Mouse (Mus musculus) CH12F3 (cell line): ENCODE data around the gene Rps19.
"Not testable (repeated sequence)": the region's sequence is repeated elsewhere in the genome, so short reads cannot be mapped to it uniquely, and the experiment has no call there.

Source experiments
- in situ Hi-C: fragments of 300-500 bp; cut with MboI; formaldehyde crosslinking; loops from 2 replicates; pipeline ENCODE4 v1.14.3; 2020; ENCODE audit warnings: low sequenced_read_pairs

Gene Rps19

DNA sequence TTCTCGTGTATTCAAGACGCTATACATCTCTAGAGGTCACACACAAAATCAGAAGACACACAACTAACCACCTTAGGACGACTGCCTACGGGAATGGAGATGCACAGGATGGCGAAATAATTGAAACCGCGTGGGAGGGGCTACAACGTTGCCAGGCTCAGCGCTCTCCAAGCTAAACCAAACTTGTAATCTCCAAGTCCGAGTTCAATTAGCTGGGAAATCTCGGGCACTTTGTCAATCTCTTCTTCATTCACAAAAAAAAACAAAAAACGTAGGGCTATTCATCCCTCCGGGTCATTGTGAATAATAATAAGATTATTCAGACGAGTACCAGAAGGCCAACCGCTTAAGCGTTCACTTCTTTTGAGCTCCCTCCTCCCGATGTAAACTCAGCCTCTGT, 15.1 kb upstream of the Rps19 start:
- in situ Hi-C loops, result no loop called here

DNA sequence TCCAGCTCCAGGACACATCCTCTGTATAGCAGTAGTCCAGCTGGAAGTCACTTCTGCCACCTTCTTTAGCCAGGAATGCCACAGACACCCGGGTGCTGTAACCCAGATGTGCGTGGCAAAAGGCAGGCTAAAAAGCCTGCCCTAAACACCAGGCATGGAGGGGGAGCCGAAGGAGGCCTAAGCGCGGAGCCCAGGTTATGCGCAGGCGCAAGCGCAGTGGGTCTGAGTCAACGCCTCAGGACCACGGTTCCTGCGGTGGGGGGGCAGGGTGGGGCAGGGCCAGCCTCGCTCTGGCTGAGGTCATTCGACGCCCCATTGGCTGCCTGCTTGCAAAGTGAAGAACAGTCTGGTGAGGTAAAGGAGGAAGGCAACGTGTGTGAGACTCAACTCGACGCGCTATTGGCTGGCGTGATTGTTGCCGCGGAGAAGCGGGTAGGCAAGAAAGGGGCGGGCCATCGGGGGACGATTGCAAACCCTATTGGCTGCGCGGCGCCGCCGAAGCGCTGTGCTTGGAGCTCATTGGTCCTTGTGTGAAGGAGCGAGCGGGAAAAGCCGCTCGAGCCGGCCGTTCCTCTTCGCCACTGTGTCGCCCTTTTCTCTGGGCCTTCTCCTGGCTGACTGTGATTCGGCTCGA, 14.5 kb upstream of the Rps19 start, which contains the start of the genes Lypd4 and Dmrtc2:
Lypd4 (minus strand) TSS at position 410 of the 634 bp plus-strand sequence.
Dmrtc2 (plus strand) TSS at position 526 of the 634 bp plus-strand sequence.
- in situ Hi-C loops, result no loop called here

DNA sequence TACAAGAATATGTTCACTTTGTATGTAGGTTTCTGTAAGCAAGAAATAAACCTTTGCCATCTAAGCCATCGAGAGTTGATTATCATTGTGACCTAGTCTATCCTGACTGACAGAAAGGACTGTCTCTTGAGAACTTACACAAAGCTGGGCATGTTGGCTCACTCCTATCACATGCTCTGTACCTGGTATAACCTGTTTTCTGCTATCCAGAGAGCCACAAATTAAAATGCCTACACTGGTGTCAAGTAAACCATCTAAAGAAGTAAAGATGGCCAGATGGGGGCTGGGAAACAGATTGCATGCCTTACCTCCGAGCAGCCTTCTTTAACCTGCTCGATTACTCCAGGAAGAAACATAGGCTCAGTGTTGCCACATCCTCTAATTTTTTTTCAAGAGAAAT, 6.6 kb upstream of the Rps19 start:
- in situ Hi-C loops, result no loop called here

DNA sequence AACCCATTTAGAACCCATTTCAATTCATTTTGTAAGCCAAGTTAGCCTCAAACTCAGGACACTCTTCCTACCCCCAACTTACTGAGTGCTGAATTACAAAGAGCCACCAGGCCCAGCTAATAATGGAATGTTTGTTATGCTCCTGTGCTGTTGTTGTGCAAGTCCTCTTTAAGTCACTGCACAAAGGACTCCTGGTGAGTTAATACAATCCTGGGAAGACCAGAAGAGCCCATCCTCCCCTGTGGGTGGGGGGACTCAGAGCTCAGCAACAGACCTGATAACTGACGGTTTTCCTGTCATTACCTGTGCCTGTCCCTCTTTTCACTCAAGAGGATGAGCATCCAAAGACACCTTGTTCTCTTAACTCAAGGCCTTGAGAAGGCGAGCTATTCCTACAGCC, 4.6 kb upstream of the Rps19 start:
- in situ Hi-C loops, result no loop called here

DNA sequence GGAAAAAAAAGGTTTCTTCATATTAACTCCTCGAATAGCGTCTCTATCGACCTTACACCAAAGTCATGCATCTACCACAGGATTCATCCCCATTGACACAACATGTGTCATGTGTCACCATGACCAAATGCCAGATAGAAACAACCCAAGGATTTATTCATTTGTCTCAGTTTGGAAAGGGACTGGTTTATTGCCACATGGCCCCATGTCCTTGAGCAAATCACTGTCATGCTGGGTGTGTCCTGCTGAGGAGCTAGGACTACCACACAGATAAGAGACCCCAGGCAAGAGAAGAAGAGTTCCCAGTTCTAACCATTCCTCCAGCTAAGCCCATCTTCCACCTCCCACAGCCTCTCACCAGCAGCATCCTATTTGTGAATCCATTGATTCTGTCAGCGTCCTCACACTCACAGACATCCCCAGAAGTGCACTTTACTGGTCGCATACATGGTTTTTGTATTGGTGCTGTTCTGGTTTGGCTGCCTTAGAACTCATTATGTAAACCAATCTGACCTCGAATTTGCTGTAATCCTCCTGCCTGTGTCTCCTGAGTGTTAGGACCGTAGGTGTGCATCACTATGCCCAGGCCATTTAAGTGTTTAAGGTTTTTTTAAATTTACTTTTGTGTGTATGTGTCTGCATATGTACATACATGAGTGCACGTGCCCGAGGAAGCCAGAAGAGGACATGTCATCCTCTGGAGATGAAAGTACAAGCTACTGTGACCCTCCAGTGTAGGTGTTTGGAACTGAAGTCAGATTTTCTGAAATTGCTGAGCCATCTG, 1.6 kb upstream of the Rps19 start:
- in situ Hi-C loops, result no loop called here

DNA sequence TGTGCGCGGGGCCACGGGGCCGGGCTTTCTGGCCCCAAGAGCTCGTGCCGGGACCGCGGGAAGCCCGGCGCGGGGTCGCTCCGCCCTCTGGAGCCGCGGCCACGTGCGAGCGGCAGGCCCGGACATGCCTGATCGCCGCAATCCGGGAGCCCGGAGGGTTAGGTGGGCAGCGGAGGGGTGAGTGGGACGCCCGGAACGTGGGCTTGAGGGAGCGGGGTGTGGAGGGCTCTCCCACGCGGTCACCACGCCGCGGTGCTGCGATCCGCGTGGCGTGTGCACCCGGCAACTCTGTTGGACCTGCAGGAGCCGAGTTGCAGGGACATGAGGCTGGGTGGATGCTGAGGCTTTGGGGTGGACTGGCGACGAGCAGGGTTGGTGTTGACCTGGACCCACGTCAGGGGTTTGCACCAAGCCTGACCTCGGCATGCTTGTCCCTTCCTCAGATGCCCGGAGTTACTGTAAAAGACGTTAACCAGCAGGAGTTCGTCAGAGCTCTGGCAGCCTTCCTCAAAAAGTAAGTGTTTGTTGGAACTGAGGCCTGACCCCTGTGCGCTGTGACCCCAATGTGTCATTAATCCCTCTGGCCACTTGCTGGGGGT, 621 bp downstream of the Rps19 start:
- in situ Hi-C loops, result no loop called here

DNA sequence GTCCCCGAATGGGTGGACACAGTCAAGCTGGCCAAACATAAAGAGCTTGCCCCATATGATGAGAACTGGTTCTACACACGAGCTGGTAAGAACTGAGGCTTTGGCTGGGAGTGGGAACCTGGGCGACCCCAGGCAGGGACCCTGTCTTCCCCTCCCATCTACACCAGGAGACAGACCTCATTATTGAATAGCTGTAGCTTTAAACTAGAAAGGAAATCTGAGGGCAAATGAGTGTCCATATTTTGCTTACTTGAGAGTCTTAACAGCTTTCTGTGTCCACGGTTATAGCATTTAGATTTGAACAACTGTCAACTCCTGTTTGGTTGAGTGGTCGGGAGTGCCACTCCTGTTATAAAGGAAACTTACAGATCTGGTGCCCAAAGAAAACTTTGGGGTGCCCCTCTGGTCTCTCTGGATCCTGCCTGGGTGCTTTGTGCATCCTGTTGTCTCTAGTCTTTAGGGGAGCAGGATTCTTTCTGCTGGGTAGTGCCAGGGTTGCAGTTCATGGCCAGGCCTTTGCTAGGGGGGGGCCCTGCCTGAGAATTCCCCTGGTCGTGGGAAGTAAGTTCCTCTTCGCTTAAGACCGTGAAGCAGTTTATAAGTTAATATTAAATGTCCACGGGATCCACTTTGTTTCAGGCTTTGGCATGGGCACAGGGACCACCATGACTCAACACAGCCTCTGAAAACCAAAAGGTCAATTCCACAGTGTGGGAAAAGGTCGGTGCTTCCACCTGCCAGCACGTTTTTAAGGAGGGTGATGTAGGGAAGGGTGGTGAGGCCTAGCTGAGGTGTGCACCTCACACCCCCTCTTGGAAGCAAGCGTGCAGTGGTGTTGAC, 1.5 kb downstream of the Rps19 start:
- in situ Hi-C loops, result no loop called here

DNA sequence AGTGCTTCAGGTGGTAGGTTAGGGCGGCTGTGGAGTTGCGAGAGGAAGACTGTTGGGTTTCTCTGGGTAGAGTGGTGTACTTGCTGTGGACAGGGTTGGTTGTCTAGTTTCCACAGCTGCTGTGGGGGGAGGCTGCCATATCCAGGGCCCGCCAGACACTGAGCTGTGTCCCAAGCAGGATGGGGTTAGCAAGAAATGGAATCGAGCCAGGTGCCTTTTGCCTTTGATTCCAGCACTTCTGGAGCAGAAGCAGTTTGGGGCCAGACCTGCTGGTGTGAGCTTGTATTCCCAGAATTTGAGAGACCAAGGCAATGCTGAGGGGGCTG, 2.1 kb downstream of the Rps19 start:
- in situ Hi-C loops, result no loop called here

DNA sequence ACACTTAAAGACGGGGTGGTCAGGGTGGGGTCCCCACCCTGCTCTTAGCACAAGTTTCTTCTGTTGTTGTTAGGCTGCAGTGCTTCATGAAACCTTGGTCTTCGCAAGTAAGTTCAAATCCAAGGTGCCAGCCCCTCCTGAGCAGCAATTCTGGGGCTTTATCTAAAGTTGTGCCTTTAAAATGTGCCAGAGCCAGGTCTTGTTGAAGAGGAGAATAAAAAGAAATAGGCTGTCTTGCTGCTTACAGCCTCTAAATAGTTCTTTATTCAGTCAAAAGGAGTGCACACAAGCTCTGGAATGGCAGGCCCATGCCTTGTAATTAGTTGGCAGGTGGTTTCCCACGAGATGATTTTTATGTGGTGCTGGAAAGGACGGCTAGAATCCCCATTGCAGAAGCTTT, 2.9 kb downstream of the Rps19 start:
- in situ Hi-C loops, result no loop called here

DNA sequence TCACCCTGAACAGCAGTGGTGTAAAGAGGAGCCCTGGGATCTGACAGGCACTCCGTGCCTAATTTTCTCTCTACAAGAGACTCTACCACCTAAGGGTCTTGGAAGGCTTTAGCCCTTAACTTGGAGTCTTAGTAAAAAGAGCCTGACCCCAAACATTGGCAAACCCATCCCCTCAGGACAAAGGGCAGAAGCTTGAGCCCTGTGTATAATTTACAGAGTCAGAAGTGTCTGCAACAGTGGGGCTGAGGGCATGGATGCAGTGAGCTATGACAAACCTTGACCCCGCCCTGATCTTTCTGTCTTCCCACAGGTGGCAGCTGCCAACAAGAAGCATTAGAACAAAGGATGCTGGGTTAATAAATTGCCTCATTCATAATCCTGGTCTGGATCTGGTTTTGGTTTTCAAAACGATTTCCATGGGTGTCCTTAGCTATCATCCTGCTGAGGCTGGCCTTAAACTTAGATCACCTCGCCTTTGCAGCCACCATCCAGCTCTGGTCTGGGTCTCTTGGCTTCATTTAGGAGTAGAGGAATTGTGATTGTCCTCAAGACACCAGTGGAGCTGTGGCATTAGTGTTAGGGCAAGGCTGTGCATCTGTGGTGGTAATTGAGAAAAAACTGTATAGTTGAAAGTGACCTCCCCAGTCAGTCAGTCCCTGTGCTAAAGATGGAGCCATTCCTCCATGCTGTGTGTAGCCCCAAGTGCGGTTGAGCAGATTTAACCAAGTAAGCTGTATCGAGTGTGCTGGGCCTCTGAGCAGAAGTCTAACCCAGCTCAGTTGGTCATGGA, 5.5 kb downstream of the Rps19 start:
- in situ Hi-C loops, result no loop called here

DNA sequence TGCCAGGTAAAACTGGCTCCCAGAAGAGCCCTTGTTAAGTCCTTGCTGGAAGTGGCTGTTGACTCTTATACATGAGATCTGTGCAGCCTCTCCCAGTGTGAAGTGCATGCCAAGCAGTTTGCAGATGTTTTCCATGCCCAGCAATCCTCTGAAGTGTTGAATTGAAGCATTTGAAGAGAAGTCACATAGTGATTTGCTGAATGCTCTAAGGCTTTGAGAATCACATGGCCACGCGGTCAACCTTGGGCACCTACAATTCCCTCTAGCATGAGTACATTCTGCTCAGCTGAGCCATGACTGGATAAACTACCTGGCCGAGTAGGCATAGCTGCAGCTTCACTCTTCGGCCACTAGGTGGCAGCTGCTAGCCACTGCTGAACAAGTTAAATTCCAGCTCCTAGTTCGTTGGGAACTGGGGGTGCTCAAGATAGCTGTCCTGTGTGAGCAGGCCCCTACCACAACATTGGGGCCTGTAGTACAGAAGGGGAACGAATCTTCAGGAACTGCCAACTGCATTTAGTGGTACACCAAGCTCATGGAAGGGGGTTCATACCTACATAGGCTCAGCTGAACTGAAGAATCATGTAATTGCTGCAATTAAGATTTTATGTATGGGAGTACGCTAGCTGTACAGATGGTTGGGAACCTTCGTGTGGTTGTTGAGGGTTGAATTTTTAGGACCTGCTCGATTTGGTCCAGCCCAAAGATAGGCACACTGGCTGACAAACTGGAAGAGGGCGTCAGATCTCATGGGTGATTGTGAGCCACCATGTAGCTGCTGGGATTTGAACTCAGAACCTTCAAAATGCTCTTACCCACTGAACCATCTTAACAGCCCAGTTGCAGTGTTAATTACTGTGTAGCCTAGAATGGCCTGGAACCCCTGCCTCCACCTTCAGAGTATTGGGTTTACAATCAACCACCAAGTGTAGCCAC, 6.4 kb downstream of the Rps19 start:
- in situ Hi-C loops, result no loop called here

DNA sequence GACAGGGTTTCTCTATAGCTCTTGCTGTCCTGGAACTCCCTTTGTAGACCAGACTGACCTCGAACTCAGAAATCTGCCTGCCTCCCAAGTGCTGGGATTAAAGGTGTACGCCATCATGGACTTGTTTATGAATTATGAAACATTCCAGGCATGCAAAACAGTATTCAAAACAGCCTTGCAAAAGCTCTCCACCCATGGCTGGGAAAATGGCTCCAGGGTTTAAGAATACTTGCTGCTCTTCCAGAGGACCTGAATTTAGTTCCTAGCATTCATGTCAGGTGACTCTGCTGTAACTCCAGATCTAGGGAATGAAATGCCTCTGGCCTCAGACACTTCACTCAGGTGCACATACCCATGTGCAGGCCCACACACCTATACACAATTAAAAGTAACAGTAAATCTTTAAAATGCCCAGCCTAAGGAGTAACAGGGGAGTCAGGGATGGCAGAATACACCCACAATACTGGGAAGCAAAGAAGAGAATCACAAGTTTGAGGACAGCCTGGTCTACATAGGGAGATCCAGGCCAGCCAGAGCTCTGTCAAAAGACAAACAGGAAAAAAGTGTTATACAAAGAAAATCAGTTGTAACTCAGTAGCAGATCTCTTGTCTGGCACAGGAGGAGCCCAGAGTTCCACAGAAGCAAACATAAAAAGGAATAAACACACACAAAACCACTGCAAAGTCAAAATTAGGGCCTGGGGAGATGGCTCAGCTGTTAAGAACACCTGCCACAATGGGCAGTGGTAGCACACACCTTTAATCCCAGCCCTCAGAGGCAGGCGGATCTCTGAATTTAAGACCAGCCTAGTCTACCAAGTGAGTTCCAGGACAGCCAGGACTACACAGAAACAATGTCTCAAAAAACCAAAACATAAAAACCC, 7.3 kb downstream of the Rps19 start:
- in situ Hi-C loops, result no loop called here

DNA sequence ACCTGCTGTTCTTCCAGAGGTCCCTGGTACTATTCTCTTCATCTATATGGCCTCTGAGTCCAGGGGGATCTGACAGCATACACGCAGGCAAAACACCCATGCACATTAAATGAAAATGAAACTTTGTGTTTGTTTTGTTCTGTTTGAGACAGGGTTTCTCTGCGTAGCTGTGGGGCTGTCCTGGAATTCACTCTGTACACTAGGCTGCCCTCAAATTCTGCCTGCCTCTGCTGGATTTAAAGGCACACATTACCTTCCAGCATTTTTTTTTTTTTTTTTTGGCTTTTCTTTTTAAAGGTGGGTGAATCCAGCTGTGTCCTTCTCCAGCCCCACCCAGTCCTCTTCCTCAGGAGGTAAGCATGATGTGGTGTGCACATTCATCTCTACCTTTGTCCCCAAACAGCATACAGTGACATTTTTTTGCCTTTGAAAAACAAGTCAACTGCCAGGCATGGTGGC, 8.0 kb downstream of the Rps19 start:
- in situ Hi-C loops, result no loop called here

DNA sequence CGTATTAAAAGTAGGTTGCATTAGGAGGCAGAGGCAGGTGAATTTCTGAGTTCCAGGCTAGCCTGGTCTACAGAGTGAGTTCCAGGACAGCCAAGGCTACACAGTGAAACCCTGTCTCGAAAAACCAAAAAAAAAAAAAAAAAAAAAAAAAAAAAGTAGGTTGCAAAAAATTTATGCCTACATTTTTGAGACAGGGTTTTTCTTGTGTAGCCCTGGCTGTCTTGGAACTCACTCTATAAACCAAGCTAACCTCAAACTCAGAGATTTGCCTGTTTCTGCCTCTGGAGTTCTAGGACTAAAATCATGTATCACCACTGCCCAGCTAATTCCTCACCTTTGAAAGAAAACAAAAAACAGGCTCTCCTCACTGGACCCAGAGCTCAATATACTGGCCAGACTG, 11.6 kb downstream of the Rps19 start:
- in situ Hi-C loops, result not testable (repeated sequence)

DNA sequence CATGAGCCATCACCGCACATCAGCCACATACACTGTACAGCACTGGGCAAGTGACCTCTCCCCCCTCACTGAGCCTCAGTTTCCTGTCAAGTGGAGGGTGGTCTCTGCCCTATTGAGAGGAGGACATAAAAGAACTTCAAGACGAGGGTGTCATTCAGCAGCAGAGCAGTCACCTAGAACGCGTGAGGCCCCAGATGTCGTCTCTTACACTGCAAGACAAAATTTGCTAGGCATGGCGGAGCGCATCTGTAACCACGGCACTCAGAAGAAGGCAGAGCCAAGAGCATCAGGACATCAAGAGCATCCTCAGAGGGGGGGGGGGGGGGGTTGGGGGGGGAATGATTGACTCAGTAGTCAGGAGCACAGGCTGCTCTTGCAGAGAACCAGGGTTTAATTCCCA, 12.1 kb downstream of the Rps19 start:
- in situ Hi-C loops, result no loop called here

DNA sequence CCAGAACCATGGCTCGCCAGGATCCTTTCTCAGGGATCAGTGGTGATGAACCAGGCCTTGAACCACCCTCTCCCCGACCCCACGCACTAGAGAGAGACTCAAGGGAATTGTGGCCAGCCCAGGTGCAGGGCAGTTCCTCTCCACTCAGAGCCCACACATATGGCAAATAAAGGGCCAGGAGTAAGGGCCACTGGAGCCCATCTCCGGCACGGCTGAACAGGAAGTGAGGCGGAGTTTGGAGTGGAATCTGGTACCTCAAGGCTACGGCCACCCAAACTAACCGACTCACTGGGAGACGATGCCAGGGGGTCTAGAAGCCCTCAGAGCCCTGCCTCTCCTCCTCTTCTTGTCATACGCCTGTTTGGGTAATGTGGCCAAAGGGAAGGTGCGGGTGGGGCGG, 13.1 kb downstream of the Rps19 start, which contains the start of gene Cd79a:
Cd79a (plus strand) TSS at position 158 of the 400 bp plus-strand sequence.
- in situ Hi-C loops, result no loop called here

DNA sequence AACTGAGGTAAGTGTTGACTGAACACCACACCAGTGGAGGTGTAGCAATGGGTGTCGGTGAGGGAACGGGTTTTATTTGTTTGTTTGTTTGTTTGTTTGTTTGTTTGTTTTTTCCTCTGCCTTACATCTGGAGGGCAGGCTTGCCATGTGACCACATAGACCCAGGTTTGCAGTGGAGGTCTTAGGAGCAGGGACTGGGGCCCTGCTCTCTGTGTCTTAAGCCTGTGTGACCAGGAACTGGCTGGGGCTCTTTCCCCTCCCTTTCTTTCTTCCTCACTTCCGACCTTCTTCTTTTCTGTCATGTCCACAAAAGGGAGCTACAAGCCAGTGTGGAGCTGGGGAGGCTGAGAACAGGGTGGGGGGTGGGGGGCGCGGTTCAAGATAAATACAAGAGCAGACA, 13.8 kb downstream of the Rps19 start:
- in situ Hi-C loops, result no loop called here

DNA sequence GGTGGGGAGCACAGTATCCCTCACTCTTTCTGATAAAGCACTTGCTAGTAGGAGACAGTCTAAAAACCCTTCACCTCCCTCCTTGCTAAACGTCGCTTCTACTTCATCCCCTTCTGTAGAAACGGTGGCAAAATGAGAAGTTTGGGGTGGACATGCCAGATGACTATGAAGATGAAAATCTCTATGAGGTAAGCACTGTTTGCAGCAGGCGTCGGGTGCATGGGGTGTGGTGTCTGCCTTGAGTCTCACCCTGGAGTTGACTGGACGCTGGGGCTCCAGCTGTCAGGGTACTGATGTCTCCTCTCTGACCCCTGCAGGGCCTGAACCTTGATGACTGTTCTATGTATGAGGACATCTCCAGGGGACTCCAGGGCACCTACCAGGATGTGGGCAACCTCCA, 16.9 kb downstream of the Rps19 start:
- in situ Hi-C loops, result loop anchor here (5.0 kb wide), 1 partner anchor 49 kb away; no protein-coding TSS in a partner anchor
